Mouse (Mus musculus) CD8-positive naive resting alpha-beta T cell, adult 57 days (primary cell): ENCODE results near the gene Lsamp. TPM values are rescaled to one million over a fixed set of nuclear protein-coding genes. Genes with fewer than 3 reads are reported as not detected.

Source experiments
- total RNA-seq: library from RNA; stranded (reverse); gene quantifications from one replicate; pipeline ENCODE4 v1.2.4, GENCODE M21; 2023

Gene Lsamp
- not detected for total RNA-seq

DNA sequence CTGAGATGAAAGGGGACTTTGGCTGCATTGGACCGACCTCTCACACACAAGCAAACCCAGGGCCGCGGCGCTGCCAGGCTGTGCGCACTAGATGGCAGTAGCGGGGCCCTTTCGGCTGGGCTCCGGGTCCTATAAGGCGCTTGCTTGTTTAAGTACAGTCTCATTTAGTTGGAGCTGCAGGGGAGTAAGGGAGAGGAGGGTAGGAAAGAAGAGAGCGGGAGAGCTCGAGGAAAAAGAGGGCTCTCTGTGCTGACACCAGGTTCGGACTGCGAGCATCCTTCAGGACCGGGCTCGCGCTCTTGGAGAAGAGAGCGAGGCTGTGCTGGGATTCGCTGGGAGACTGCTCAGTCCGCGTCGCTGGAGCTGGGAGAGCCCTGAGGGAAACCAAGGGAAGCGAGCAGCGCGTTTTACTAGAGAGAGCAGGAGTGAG lies at the start of gene Lsamp:
TSS of gene Lsamp (plus strand) at position 157 of the 430 bp plus-strand sequence.

